Mouse (Mus musculus): ENCODE measurements at regions not wholly inside any gene's neighbourhood (a gene's known extent, or its start where the extent isn't known, plus 50 kb on each side); places are given as distances from the start of the nearest gene placed in this dataset.
A peak's percentile ranks its signal among the peaks of the same experiment; 100 is the strongest.

DNA sequence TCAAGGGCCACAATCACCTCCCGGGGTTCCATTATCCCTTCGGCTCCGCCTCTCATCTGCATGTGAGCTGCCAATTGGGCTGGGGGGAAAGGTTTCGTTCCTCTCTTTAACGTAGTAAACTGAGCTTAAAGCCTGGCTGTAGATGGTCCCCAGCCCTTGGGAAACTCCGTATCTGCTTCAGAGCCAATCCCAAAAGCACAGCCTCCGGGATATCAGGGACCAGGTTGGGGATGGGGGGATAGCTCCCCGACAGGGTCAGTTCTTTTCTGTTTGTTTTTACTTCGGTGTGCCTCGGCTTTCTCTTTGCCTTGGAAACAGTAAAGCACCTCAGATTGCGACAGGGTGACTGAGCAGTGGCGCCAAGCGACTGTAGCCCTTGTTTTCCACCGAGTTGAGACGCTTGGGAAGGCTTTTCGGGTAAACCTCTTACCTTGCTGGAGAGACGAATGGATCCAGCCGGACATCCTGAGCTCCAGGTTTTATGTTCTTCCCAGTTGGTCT lies 64.5 kb downstream of the Tfap2c start:
- DNase-seq: no peak

DNA sequence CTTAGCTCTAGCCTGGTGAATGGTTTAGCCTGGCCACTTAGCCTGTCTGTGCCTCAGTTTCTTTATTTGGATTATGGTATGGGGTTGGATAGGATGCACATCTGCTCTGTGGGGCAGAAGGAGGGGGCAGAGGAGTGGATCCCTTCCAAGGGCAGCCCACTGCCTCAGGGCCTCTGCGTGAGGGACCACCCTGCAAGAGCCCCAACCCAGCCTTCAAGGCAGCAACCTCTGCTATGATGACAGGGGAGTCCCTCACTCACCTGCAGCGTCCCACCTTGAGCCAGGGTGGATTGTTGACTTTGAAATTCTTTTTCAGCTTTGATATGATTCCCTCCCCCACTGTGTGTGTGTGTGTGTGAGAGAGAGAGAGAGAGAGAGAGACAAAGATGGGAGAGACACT lies 65.8 kb downstream of the Tfap2c start:
- DNase-seq: no peak

DNA sequence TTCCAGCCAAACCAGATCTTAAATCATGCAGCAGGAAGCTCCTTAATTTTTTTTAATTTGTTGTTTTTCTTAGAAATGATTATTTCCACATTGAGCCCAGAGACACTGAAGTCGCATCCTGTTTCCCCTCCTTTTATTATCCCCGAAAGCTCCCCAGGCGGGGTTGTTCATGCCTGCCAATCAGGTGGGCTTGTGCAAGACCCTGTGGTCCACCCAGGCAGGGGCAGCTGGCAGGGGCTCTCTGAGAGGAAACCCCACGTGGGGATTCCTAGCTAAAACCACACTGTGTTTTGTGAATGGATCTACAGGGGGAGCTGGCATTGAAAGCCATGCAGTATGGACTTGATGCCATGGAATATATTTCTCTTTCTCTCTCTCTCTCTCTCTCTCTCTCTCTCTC lies 66.2 kb downstream of the Tfap2c start:
- DNase-seq: no peak

DNA sequence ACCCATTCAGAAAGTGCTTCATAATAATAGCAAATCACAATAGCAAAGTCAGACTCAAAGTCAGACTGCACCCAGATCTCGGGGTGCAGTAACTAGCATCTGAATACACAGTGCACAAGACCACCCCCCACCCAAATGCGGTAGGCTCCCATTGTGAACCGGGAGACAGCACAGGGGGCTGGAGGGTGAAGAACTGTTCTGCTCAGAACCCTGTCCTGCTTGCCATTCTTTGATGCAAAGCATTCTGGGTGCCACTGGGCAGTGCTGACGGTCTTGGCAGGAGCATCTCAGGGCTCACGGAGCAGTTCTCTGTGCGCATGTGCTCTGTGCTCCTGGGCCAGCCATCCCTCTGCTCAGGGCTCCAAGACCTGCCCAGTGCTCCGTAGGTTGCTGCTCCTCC lies 69.8 kb downstream of the Tfap2c start:
- DNase-seq: no peak

DNA sequence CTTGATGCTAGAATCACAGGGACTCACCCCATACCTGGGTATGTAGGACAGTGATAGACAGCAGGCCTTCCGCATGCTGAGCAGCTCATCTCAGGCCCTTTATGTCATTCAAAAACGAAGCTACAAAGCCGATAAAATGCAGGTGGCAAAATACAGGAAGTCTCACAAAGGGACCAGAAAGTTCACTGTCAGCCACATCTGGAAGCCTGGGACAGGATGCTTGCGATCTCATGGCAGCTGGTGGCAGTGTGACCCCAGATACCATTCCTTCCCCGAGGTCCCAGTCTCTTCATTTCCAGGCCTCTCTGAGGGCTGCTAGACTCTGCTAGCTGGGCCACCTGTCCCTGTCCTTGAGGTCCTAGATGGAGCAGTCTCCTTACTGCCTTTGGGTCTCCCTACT lies 70.6 kb downstream of the Tfap2c start:
- no peak for DNase-seq

DNA sequence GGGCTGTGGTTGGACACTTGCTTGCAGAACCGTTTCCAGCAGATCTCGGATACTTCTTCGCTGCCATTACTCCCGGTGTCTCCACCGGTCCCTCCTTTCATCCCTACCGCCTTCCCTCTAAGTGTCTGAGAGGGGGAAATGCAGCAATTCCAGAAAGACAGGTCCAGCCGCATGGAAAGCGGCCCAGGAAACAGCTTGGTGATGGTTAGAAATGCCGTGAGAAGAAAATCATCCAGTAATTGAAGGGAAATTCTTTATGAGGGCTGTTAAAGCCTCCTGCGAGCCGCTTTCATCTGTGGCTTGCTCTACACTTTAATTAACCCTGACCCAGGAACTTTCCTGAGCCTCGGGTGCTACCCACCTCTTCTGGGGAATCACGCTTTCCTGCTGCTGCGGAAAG lies 74.3 kb downstream of the Tfap2c start:
- DNase-seq: no peak

DNA sequence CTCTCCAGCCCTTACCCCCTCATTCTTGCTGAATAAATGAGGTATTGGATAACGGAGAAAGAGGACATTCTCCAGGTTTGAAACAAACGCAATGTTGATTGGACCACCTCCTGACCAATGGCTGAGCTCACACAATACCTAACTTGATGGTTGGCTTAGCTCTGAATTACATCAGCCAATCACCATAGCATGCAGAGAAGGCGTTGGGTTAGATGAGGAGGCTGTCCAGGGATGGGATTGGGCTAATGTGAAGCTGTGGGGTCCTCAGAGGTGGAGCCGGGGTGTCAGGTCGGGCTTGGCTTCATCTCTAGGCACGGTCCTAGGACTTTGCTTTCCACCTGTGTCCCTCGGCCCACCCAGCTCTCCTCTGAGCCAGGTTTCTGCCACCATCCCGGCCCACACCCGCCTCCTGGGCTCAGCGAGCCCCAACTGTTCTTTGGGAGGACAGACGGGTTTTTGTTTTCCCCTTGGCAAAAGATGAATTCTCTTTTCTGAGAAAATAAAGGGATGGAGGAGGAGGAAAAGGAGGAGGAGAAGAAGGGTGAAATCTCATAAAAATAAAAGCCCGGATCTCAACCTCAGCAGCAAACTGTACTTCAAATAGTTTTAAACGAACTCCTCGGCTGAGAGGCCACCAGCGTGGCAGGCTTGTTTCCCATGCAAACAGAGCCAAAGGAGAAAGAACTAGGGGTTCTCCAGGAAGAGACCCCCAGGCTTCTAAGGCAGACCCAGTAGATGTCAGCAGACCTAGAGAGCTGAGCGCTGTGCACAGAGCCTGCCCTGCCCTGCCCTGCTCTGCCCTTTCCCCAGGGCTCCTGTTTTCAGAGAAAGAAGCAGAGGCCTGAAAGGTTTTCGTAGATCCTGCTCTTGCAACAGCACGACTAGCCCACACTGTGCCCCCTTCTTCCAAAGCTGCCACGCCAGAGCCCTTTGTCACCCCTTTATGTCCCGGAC lies 78.2 kb downstream of the Tfap2c start:
- DNase-seq: no peak

DNA sequence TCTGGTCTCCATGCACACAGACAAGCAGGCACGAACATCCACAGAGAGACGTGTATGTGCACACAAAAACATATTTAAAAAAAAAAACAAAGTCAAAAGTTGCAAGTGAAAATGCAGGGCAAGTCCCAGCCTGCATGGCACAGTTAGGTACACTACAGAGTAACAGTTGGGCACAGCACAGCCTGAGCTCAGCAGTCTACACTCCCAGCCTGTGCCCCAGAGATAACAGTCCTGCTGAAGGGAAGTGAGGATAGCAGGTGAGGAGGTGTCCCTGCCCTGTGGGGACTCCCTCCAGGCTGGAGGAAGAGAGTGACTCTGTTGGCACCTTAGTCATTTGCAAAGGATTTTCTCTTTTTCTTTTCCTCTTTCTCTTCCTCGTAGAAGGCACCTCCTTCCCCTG lies 80.9 kb downstream of the Tfap2c start:
- DNase-seq: no peak

DNA sequence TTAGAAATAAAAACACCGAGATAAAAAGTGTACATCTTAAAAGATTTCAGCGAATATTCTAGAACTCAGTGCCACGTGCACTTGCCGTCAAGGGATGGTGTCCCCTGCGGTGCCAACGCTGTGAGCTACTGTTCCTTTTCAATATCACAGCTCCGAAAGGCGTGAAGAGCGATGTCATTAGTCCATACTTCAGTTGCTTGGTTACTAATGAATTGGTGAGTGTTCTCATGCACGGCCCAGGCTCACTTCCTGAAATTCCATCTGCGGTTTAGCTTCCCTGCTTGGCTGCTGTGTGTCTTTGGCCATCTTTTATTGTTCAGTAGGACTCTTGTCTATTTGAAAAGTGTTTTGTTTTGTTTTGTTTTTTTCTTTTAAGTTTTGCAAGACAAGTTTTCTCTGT lies 93.2 kb downstream of the Tfap2c start:
- no peak for DNase-seq

DNA sequence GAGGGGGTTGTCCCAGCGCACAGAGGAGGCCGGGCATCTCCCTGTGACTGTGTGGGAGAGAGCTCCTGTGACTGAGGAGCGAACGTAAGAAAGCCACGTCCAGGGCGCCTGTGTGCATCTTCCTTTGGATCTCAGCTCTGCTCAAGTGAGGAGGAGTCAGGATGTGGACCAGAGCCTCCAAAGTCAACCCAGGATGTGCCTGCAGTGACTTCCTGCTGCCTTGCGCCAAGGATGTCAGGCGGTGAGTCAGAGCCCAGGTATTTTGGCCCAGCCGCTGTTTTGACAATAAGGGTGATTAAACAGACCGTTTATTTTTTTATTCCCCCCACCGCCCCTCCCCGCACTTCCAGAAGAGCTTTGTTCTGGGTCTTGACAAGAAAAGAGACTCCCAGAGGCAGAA lies 94.5 kb downstream of the Tfap2c start:
- DNase-seq: peak; percentile 39

DNA sequence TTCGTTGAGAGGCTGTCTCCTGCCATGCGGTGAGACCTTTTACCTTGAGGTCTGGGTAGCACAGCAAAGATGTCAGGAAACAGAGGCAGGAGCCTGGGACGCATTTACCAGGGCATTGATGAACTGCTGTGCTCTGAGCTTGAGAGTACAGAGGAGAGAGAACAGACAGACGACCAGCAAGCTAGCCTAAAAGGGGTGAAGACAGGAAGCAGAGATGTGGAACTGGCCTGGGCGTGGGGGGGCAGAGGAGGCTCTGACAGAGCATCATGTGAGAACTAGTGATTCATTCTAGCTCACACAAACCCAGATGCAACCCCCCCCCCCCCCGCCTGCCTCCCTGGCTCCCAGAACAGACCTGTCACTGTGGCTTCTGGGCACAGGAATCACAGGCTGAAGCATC lies 95.1 kb downstream of the Tfap2c start:
- DNase-seq: no peak

DNA sequence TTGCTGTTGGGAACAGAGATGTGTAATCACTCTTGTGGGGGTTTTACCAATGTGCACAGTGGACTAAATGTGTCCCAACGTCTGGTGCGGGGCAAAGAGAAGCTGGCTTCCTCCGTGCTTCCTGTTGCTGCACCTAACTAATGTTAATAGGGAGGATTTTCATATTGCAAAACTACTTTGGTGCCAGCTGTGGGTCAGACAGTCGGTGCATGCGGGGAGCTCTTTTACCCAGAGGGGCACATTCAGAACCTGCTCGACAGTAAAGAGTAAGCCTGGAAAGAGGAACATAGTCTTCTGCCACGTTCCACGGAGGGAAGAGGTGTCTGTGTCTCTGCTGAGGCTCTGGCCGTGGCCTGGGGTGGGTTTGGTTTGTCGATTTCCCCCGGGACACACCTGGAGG lies 98.7 kb downstream of the Tfap2c start:
- DNase-seq: no peak

DNA sequence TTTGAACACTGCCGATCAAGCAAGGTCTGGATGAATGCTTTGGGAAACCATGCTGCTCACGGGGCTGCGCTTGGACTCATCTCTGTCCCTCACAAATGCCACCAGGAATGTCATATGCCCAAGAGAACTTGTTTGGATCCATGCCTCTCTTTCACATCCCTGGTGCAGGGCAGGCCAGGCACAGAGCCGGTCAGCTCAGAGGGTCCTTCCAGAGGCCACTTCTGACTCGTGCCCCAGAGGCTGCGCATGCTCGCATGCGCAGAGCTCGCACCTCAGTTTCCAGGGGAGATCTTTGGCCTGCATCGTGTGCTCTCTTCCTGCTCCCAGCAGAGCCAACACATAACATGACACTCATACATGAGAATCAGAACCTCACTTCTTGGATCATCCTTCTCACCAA lies 111.1 kb downstream of the Tfap2c start:
- DNase-seq: no peak

DNA sequence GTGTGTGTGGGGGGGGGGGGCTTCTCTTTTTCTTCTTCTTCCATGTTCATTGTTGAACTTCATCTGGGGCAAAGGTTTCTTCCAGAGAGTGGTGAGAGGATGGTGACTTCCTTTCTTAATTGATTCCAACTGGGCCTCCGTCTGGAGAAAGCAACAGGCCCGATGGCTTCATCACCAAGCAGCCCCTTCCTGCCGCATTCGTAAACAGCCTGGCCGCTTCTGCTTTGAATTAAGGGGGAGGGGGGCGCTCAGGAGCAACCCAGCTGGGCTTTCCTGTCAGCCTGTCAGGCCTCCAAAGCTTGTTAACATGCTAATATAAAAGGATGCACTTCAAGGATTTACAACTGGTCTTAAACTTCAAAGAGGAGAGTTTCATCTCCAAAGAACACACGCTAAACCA lies 111.5 kb downstream of the Tfap2c start:
- DNase-seq: no peak

DNA sequence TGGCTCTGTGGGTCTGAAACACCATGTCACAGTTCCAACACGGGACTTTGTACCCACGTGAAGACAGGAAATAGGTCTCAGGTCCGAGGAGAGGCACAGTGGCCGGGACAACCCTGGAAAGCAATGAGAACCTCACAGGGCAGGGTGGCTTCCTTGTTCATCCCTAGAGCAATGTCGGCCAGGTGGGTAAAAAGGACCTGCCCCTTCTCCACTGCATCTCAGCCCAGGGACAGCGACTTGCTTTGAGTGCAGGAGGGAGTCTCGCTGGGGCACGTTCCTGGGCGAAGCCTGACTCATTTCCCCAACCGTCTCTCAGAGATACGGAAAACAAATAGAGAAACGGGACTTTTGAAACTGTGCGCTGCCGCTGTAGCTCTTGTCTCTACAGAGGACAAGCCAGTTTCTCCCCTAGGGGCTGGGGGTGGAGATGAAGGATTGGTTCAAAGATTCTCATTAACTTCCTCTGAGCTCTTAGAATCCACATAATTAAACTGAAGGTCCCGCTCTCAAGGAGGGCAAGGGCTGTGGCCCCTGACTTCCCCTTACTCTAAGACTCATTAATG lies 112.1 kb downstream of the Tfap2c start:
- DNase-seq: no peak

DNA sequence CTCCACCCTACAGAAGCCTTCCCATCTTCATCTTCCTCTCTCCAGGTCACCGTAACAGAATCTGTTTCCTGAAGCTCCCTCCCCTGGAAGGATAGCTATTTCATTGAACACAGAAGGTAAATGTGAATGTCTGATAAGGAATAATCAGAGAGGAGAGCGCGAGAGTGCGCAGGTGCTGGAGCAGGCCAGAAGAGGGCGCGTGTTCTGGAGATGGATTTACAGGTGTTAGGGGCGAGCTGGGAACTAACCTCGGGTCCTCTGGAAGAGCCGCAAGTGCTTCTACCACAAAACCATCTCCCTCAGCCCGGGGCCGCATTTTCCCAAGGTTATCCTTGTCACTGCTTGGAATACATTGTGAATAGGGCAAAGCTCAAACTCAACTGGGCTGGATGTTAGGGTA lies 112.8 kb downstream of the Tfap2c start:
- no peak for DNase-seq

DNA sequence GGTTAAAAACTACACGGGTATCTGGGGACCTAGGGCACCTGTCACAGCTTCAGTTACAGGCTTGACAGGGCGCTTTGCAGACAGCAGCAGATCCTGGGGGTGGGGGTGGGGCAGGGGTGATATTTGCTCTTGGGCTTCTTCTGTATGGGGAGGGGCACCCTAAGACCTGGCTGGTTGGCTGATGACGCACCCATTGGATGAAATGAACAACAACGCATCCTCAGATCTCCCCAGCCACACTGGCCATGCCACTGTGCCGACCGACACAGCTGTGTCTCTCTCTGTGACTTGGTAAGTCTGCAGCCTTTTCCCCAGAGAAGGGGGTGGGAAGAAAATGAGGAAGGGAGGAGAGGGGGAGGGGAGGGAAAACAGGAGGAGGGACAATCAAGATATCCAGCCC lies 114.3 kb downstream of the Tfap2c start:
- DNase-seq: no peak

DNA sequence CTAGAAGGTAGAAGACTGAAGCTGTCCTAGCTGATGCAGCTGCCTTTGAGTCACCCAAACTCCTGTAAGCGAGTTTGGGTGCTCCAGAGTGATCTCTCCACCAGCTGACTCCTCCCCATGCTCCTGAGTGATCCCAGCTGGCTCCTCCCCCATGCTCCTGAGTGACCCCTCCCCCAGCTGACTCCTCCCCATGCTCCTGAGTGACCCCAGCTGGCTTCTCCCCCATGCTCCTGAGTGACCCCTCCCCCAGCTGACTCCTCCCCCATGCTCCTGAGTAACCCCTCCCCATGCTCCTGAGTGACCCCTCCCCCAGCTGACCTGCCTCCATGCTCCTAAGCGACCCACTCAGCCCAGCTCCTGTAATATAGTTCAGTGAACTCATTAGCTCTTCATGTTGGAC lies 123.7 kb downstream of the Tfap2c start:
- DNase-seq: no peak

DNA sequence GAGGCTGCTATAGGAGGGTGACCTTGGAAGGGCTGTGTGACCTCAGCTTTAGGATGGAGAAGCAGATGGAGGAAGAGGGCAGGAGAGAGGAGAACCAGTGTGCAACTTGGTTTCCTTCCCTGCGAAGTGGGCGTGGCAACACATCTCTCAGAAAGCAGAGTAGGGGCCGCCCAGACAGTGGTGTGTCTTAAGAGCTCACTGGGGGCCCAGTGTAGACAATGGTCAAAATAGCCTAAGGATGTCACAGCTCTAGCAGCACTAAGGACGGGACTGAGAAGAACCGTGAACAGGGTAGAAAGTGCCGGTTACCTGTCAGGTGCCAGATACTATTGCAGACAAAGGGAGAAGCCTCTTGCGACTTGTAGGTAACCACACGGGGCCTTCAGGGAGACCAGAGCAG lies 125.2 kb downstream of the Tfap2c start:
- DNase-seq: no peak

DNA sequence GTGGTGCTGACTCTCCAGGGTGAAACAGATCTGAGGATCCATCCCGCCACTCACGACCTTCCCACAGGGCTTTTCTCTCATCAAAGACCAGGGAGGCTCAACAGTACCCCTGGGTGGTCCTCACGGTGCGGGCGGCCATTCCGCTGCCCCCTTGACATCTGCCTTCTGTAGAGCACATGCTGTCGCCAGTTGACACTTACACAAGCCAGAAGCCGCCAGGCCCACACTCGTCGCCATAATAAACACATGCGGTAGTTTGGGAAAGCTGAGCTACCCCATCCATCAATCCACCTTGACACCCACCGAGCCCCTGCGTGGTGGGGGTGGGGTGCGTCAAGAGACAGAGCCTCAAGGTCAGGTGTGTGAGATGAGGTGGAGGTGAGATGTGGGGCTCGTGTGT lies 125.7 kb downstream of the Tfap2c start:
- DNase-seq: no peak

DNA sequence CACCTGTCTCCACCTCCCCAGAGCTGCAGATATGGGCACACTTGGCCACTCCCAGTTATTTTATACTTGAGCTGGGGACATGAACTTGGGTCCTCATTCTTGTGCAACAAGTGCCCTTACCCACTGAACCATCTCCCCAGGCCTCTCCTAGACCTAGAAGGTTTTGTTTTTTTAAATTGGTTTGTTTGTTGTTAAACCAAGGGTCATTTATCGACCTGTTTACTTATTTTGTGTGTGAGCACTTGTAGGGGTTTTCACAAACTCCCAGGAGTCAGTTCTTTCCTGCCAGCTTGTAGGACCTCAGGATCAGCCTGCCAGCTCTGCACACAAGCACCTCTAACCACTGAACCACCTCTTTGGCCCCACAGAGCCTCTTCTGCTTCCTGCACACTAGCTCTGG lies 140.8 kb downstream of the Tfap2c start:
- no peak for DNase-seq

DNA sequence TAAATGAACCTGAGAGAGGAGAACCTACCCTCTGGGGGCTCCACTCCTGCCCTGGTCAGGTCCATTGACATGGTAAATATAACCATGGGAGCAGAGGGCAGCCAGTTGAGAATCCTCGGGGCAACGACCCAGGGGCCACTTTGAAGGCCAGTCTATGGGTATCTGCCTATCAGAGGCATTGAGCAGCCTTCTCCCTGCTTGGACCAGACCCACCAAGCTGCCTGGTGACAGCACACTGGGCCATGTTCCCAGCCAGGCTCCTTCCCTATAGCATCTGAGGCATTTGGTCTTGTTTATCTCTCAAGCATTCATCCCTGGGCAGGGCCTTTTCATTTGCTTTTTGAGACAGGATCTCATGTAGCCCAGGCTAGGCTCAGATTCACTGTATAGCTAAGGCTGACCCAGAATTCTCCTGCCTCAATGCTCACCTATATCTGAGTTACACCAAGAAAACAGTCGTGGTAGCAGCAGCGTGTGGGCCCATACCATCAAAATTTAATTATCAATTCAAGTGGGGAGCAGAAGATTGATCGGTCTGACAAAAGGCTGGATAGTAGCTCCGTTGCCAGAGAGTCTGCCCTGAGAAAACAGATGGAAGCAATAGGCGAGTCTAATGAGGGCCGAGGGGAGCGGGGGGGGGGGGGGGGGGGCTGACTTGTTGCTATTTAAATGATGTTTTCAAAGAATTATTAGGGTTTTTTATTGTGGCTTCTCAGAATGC lies 141.7 kb downstream of the Tfap2c start:
- DNase-seq: no peak

DNA sequence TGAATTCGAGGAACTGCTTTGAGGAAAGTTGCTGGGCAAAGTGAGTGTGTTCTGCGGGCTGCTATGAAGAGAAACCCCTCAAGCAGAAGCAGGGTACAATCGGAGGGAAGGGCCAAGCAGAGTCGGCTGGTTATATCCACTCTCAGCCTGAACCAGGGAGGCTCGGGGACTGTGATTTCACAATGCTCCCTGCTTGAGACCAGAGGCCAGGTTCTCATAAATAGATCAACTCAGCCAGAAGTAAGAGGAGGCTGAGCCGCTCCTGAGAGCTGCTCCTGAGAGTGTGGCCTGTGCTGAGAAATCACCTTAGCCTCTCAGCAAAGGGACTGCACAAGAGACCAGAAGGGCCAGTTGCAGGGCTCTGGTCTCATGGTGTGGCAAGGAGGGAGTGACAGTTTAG lies 149.6 kb downstream of the Tfap2c start:
- no peak for DNase-seq

DNA sequence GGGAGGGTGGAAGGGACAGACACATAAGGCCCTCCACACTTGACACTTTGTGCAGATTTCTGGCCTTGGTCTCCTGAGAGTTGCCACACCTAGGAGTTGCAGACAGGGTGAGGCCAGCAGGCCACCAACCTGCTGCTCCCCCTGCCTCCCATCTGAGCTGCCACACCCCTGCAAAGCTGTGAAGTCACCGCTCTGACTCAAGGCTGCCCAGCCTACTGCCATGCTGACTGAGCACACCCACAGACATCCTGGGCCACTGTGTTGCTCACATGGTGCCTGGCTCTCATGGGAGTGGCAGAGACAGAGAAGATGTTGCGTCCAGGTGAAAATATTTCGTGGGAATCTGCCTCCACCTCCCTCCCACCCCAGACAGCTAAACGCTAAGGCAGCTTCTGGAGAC lies 150.3 kb downstream of the Tfap2c start:
- no peak for DNase-seq

All from lung, postnatal 36 days (tissue).